ENCODE assay signal across 21 mouse cellular contexts in genomic region chr3:142410930-142411329, GRCm38 (mm10).
"Had no signal": no experiment of that assay in that cellular context is flagged by ENCODE, and none has a peak within 500 bp of the region (broad histone marks: within the 10 kb centered on the region; RNA-seq: fewer than 3 reads in every experiment).

No protein-coding gene starts in this region.

- H3K27me3 ChIP-seq: limb, embryonic 12.5 days; limb, embryonic 15.5 days; midbrain, embryonic 12.5 days; midbrain, embryonic 15.5 days; neural tube, embryonic 12.5 days; neural tube, embryonic 15.5 days; stomach, embryonic 15.5 days had no signal

- DNase-seq: kidney, postnatal 10 days; kidney, postnatal 36 days; left cerebral cortex, postnatal 4 days; liver, postnatal 0 days; lung, embryonic 14.5 days; right cerebral cortex, adult 18-20 months; right cerebral cortex, postnatal 14 days; right cerebral cortex, postnatal 4 days; spleen, adult 18-20 months; thymus, postnatal 25 days had no signal

- H3K9me3 ChIP-seq: limb, embryonic 12.5 days; limb, embryonic 15.5 days; midbrain, embryonic 12.5 days; midbrain, embryonic 15.5 days; neural tube, embryonic 12.5 days; neural tube, embryonic 15.5 days; stomach, embryonic 15.5 days had no signal

- H3K4me2 ChIP-seq: limb, embryonic 12.5 days; limb, embryonic 15.5 days; liver, embryonic 11.5 days; lung, embryonic 14.5 days; midbrain, embryonic 12.5 days; midbrain, embryonic 15.5 days; neural tube, embryonic 12.5 days; neural tube, embryonic 15.5 days; stomach, embryonic 15.5 days had no signal

- H3K9ac ChIP-seq: limb, embryonic 12.5 days; limb, embryonic 15.5 days; liver, embryonic 14.5 days; liver, postnatal 0 days; lung, embryonic 14.5 days; midbrain, embryonic 12.5 days; midbrain, embryonic 15.5 days; neural tube, embryonic 12.5 days; neural tube, embryonic 15.5 days; stomach, embryonic 15.5 days had no signal

- H3K36me3 ChIP-seq: limb, embryonic 12.5 days; limb, embryonic 15.5 days; midbrain, embryonic 12.5 days; midbrain, embryonic 15.5 days; neural tube, embryonic 12.5 days; neural tube, embryonic 15.5 days; stomach, embryonic 15.5 days had no signal

- ATAC-seq: liver, postnatal 0 days; lung, postnatal 0 days; midbrain, embryonic 15.5 days had no signal

- H3K4me1 ChIP-seq: limb, embryonic 12.5 days; limb, embryonic 15.5 days; midbrain, embryonic 12.5 days; midbrain, embryonic 15.5 days; neural tube, embryonic 12.5 days; neural tube, embryonic 15.5 days; stomach, embryonic 15.5 days had no signal

- H3K4me3 ChIP-seq: limb, embryonic 12.5 days; limb, embryonic 15.5 days; midbrain, embryonic 12.5 days; midbrain, embryonic 15.5 days; neural tube, embryonic 12.5 days; neural tube, embryonic 15.5 days; stomach, embryonic 15.5 days had no signal

- H3K27ac ChIP-seq: limb, embryonic 12.5 days; limb, embryonic 15.5 days; liver, embryonic 14.5 days; macrophage; midbrain, embryonic 12.5 days; midbrain, embryonic 15.5 days; neural tube, embryonic 12.5 days; neural tube, embryonic 15.5 days; stomach, embryonic 15.5 days had no signal
